Mouse (Mus musculus): ENCODE measurements at regions not wholly inside any gene's neighbourhood (a gene's known extent, or its start where the extent isn't known, plus 50 kb on each side); places are given as distances from the start of the nearest gene placed in this dataset.

- TF ChIP-seq POLR2A (IDR thresholded peaks at IDR 0.05; ENCODE audit: insufficient read length, low read depth) = no peak
- TF ChIP-seq MYOD1 (IDR thresholded peaks at IDR 0.05; ENCODE audit: control insufficient read depth in 1 of 3, insufficient read length in 2 of 3, low read depth in 2 of 3) = no peak
- no peak for TF ChIP-seq TCF12 (IDR thresholded peaks at IDR 0.05; ENCODE audit: insufficient read depth, poor library complexity, severe bottlenecking)
- TF ChIP-seq MYOG (IDR thresholded peaks at IDR 0.05; ENCODE audit: control insufficient read depth in 1 of 3, insufficient read depth in 1 of 3, insufficient read length in 2 of 3, low read depth in 2 of 3) = no peak
- TF ChIP-seq USF1 (IDR thresholded peaks at IDR 0.05; ENCODE audit: low read depth) = no peak
- no peak for TF ChIP-seq POLR2AphosphoS2 (IDR thresholded peaks at IDR 0.05; ENCODE audit: insufficient read length, low read depth)
- no peak for TF ChIP-seq E2F4 (IDR thresholded peaks at IDR 0.05; ENCODE audit: insufficient read depth)
- no peak for TF ChIP-seq MAX (IDR thresholded peaks at IDR 0.05; ENCODE audit: low read depth)
- no peak for TF ChIP-seq CEBPB (IDR thresholded peaks at IDR 0.05; ENCODE audit: insufficient read depth, poor library complexity, severe bottlenecking)
- TF ChIP-seq TCF3 (IDR thresholded peaks at IDR 0.05; ENCODE audit: insufficient read length, low read depth) = no peak
- TF ChIP-seq SRF (IDR thresholded peaks at IDR 0.05; ENCODE audit: control insufficient read depth, insufficient read length, low read depth) = no peak
Observed at GRCm38 (mm10) chr4:87362201-87362600, 131.9 kb upstream of the Slc24a2 start.
